Mouse (Mus musculus) hematopoietic stem cell, adult 5-6 weeks (primary cell): ENCODE results near the gene Ankrd28. TPM values are rescaled to one million over a fixed set of nuclear protein-coding genes. Genes with fewer than 3 reads are reported as not detected.

Source experiments
- ATAC-seq, 2 experiments: fragments of 125-278 bp in 1 of 2; replicated peaks in 1 of 2; 2 replicates each; pipeline ENCODE4 v1.8.0; 2016 to 2017; ENCODE audit warnings: inconsistent platforms in 2 of 2, mild to moderate bottlenecking in 2 of 2, moderate number of reproducible peaks in 2 of 2, low read depth in 1 of 2, moderate TSS enrichment in 1 of 2; ENCODE audit not compliant: low FRiP score in 2 of 2, poor library complexity in 2 of 2, severe bottlenecking in 2 of 2, insufficient read depth in 1 of 2, low TSS enrichment in 1 of 2
- total RNA-seq: library from RNA; stranded (forward); fragments of 172-1452, 232-1000 nt; gene quantifications from 2 replicates; pipeline ENCODE4 v1.2.3, GENCODE M21; 2017

The Ankrd28 gene
- total RNA-seq, 1 experiment from 2014 or later: 117 TPM

GRCm38 (mm10) chr14:31684343-31685040 lies 146.0 kb downstream of the Ankrd28 start:
- ATAC-seq: peak; percentile 51 to 69; a peak in 3 of 4 replicates

- peak; percentile 52 to 66 for ATAC-seq
These were observed 146.8 kb downstream of the Ankrd28 start for GRCm38 (mm10) chr14:31683610-31684009.

GRCm38 (mm10) chr14:31681931-31682555 lies 148.4 kb downstream of the Ankrd28 start:
- ATAC-seq: no peak

GRCm38 (mm10) chr14:31681291-31681690 lies 149.2 kb downstream of the Ankrd28 start:
- ATAC-seq: no peak

GRCm38 (mm10) chr14:31680656-31681055 lies 149.8 kb downstream of the Ankrd28 start:
- no peak for ATAC-seq

- no peak; a peak in 1 of 4 replicates for ATAC-seq
These were observed 158.7 kb downstream of the Ankrd28 start for GRCm38 (mm10) chr14:31671635-31672320.

- peak; percentile 87 to 89 for ATAC-seq
These were observed 160.6 kb downstream of the Ankrd28 start for GRCm38 (mm10) chr14:31669642-31670490.

GRCm38 (mm10) chr14:31669161-31669611 lies 161.3 kb downstream of the Ankrd28 start:
- no peak for ATAC-seq

- ATAC-seq: no peak
These were observed 162.1 kb downstream of the Ankrd28 start for GRCm38 (mm10) chr14:31668326-31668725.

GRCm38 (mm10) chr14:31667741-31668140 lies 162.7 kb downstream of the Ankrd28 start:
- no peak for ATAC-seq

GRCm38 (mm10) chr14:31666931-31667705 lies 163.3 kb downstream of the Ankrd28 start:
- ATAC-seq: no peak

GRCm38 (mm10) chr14:31665566-31665940 lies 164.9 kb downstream of the Ankrd28 start:
- ATAC-seq: no peak

- ATAC-seq: no peak
These were observed 165.4 kb downstream of the Ankrd28 start for GRCm38 (mm10) chr14:31664903-31665565.

GRCm38 (mm10) chr14:31664100-31664902 lies 166.2 kb downstream of the Ankrd28 start:
- ATAC-seq: no peak

- no peak for ATAC-seq
These were observed 166.9 kb downstream of the Ankrd28 start for GRCm38 (mm10) chr14:31663376-31664099.
